Mouse (Mus musculus) cerebellum, adult 11-12 months (tissue): ENCODE measurements around the gene Gm14525.
"Not testable (repeated sequence)": the region's sequence is repeated elsewhere in the genome, so short reads cannot be mapped to it uniquely, and the experiment has no call there.

ENCODE experiments used
- DNase-seq: peaks from one replicate; pipeline ENCODE4 v3.0.0; 2022

Gm14525 gene

GRCm38 (mm10) chrX:26702538-26702937 lies at the start of gene Gm14525:
Gm14525 (minus strand) TSS chrX:26702638.
- not testable (repeated sequence) for DNase-seq
